Mouse (Mus musculus) CD8-positive naive resting alpha-beta T cell, adult 2 months (primary cell): ENCODE results near the gene Trappc5.
A peak's percentile ranks its signal among the peaks of the same experiment; 100 is the strongest.

Source experiments
- DNase-seq, 2 experiments: peaks; one replicate each; pipeline ENCODE4 v3.0.0; 2022; ENCODE audit warnings: low read depth in 2 of 2, low spot score in 2 of 2

Trappc5 gene

GRCm38 (mm10) chr8:3676131-3676992 is at the start of gene Trappc5:
Trappc5 (plus strand) TSS chr8:3676299.
- peak; percentile 93 to 94 for DNase-seq

GRCm38 (mm10) chr8:3626971-3627370 is 49.1 kb upstream of the Trappc5 start:
- no peak for DNase-seq

DNA sequence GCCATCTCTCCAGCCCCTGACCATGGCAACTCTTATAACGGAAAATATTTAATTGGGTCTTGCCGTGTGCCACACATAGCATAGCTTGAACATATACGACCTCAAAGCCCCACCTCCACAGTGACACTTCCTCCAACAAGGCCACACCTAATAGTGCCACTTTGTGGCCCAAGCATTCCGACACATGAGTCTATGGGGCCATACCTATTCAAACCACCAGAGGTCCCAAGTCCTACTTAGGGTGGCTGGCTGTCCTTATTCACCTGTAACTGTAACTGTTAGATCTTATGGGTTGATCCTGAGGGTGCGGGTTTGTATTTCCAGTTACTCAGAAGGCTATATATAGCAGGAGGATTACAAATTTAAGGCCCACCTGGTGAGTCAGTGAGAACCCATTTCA is 48.1 kb upstream of the Trappc5 start:
- DNase-seq = peak in 1 of 2 experiments; percentile 44

GRCm38 (mm10) chr8:3630647-3631477 is 45.2 kb upstream of the Trappc5 start, which contains the start of gene Stxbp2:
Stxbp2 (plus strand) TSS chr8:3630955.
- peak; percentile 82 to 87 for DNase-seq

GRCm38 (mm10) chr8:3631478-3631875 is 44.6 kb upstream of the Trappc5 start:
- DNase-seq = no peak

- DNase-seq = peak in 1 of 2 experiments; percentile 24
Measured at GRCm38 (mm10) chr8:3645804-3646203, 30.3 kb upstream of the Trappc5 start.

DNA sequence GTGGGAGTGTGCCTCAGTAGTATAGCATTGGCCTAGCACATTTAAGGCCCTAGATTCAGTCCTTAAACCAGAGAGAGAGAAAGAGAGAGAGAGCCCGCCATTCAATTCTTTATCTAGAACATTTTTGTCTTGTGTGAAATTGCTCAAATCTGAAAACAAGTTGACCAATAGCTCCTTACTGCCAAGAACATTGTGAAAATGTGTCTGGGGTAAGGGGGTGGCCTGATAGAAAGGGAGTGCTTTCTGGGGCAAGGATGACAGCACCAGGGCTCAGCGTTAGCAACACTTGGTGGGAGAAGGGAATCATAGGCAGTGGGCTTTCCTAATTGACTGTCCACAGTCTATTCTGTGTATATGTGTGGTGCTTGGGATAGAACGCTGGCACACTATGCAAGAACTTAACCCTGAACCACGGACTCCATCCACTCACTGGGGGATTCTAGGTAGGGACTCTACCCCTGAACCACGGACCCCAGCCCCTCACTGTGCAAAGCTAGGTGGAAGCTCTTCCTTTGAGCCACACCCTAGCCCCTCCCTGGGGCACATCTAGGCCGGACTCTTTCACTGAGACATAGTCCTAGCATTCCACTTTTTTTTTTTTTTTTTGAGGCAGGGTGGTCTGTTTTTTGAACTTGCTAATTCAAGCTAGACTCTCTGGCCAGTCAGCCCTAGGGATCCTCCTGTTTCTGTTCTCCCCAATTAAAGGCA is 29.1 kb upstream of the Trappc5 start:
- no peak for DNase-seq

DNA sequence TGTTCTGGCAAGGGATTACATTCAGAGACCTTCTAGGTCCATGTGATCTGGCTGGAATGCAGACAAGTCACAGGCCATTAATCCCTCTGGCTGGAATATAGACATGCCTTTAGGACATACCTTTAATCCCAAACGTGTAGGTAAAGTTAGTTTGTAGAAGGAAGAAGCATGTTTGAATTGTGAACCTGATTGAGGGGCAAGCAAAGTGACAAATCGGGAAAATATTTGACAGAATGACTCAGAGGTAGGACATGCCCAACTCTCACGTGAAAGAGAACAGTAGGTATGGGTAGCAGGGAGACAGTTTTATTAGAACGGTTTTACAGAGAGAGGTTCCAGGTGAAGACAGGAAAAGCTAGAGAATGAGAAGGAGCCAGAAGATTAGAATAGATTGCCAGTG is 28.5 kb upstream of the Trappc5 start:
- DNase-seq = no peak

GRCm38 (mm10) chr8:3648268-3648667 is 27.8 kb upstream of the Trappc5 start:
- no peak for DNase-seq

GRCm38 (mm10) chr8:3648990-3649389 is 27.1 kb upstream of the Trappc5 start:
- DNase-seq = no peak

- DNase-seq = no peak
Measured at GRCm38 (mm10) chr8:3652845-3653244, 23.3 kb upstream of the Trappc5 start.

- no peak for DNase-seq
Measured at GRCm38 (mm10) chr8:3654726-3655508, 21.2 kb upstream of the Trappc5 start.

DNA sequence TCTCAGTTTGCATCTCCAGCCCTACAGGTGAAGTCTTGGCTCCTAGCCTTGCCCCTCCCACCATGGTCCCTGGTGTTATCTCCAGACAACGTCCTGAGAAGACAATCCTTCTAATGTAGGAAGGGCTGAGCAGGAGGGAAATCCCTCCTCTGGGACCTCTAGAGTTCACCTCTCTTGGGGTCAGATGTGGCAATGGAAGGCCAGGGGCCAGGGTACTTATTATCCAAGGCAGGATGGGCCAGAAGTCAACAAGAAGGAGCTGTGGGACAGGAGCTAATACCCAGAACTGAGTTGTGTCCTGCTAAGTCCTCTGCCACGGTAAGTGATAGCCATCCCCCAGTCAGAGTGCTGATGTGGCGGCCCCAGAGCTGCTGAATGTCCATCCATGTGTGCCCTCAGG is 20.6 kb upstream of the Trappc5 start, which contains the start of gene Retn:
TSS of gene Retn (plus strand) at position 245 of the 400 bp plus-strand sequence.
- DNase-seq = no peak

GRCm38 (mm10) chr8:3656725-3657381 is 19.2 kb upstream of the Trappc5 start:
- DNase-seq = no peak

GRCm38 (mm10) chr8:3660889-3661288 is 15.2 kb upstream of the Trappc5 start:
- DNase-seq = no peak

DNA sequence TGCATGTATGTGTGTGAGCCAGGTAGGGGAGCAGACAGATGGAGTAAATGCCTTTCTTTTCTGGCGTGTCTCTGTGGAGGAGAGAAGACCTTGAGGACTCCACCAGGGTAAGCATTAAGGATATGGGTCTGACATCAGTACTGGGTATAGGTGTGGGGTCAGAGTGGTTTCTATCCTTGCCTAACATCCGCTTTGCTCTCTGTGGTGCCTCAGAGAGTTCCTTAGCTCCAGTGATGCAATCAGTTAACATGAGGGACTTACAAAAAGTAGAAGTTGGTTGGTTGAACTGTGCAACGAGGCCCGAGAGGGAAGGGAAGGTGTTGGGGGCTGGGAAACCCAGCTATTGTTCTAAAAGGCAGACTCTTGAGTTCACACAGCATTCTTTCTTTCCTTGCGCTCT is 11.7 kb upstream of the Trappc5 start:
- no peak for DNase-seq

- no peak for DNase-seq
Measured at GRCm38 (mm10) chr8:3665507-3665906, 10.6 kb upstream of the Trappc5 start, which contains the start of gene Mcemp1. Mcemp1 (plus strand) TSS chr8:3665754.

GRCm38 (mm10) chr8:3670388-3670787 is 5.7 kb upstream of the Trappc5 start:
- no peak for DNase-seq

GRCm38 (mm10) chr8:3671980-3672491 is 4.1 kb upstream of the Trappc5 start, which contains the start of gene Fcor:
Fcor (minus strand) TSS chr8:3672362.
- peak; percentile 82 to 89 for DNase-seq

- no peak for DNase-seq
Measured at GRCm38 (mm10) chr8:3674671-3675070, 1.4 kb upstream of the Trappc5 start.
